Mouse (Mus musculus): Measurements from ENCODE around the gene Opn1sw.
"Not testable (repeated sequence)": the region's sequence is repeated elsewhere in the genome, so short reads cannot be mapped to it uniquely, and the experiment has no call there.

DNA sequence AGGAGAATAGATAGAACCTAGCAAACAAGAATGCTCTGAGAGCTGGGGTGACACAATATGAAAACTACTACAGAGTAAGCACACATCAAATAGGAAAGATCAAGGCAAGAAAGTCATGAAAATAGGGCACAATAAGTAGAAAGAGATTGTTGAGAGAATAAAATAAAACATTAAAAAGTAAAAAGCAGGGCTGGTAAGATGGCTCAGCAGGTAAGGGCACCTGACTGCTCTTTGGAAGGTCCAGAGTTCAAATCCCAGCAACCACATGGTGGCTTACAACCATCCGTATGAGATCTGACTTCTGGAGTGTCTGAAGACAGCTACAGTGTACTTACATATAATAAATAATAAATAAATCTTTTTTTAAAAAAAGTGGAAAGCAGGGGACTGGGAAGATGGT is 2.2 kb upstream of the Opn1sw start:
- TF ChIP-seq CTCF (IDR thresholded peaks at IDR 0.05; ENCODE audit: extremely low read depth, insufficient read length, insufficient replicate concordance, low read depth, low read length); POLR2A (IDR thresholded peaks at IDR 0.05; ENCODE audit: low read depth, low read length): not testable (repeated sequence)
